Mouse (Mus musculus) heart, adult 2 months (tissue): Measurements from ENCODE around the gene Tchp.

Experiments used
- CTCF ChIP-seq: fragments of 200-600 bp; IDR thresholded peaks from 2 replicates; pipeline ENCODE4 v1.8.1; 2022; ENCODE audit warnings: antibody characterized with exemption, mild to moderate bottlenecking, moderate library complexity
- EP300 ChIP-seq: fragments of 200-500 bp; IDR thresholded peaks from 2 replicates; pipeline ENCODE4 v1.6.1; 2011; ENCODE audit warnings: low read depth, low read length, control low read depth; ENCODE audit not compliant: insufficient read depth

- TF ChIP-seq CTCF (no peak), EP300 (no peak)
Measured at GRCm38 (mm10) chr5:114664750-114665149, 42.8 kb upstream of the Tchp start.
